Mouse (Mus musculus) lung, postnatal 36 days (tissue): ENCODE data around the gene Dnajb1.

ENCODE experiments used
- DNase-seq: peaks from one replicate; pipeline ENCODE4 v3.0.0; 2022; ENCODE audit warnings: mixed read lengths

Dnajb1 gene

GRCm38 (mm10) chr8:83578131-83579055, 29.6 kb upstream of the Dnajb1 start:
- DNase-seq, result no peak

- DNase-seq, result no peak
Measured at GRCm38 (mm10) chr8:83579676-83580075, 28.3 kb upstream of the Dnajb1 start.

GRCm38 (mm10) chr8:83580826-83581225, 27.2 kb upstream of the Dnajb1 start:
- no peak for DNase-seq

GRCm38 (mm10) chr8:83582226-83582625, 25.8 kb upstream of the Dnajb1 start:
- no peak for DNase-seq

- DNase-seq, result no peak
Measured at GRCm38 (mm10) chr8:83583236-83583635, 24.8 kb upstream of the Dnajb1 start.

- DNase-seq, result no peak
Measured at GRCm38 (mm10) chr8:83584771-83585170, 23.2 kb upstream of the Dnajb1 start.

- DNase-seq, result no peak
Measured at GRCm38 (mm10) chr8:83585333-83585732, 22.7 kb upstream of the Dnajb1 start.

- no peak for DNase-seq
Measured at GRCm38 (mm10) chr8:83587644-83588043, 20.3 kb upstream of the Dnajb1 start.

GRCm38 (mm10) chr8:83588886-83589285, 19.1 kb upstream of the Dnajb1 start:
- no peak for DNase-seq

GRCm38 (mm10) chr8:83590488-83591023, 17.4 kb upstream of the Dnajb1 start:
- no peak for DNase-seq

- DNase-seq, result no peak
Measured at GRCm38 (mm10) chr8:83592682-83593081, 15.3 kb upstream of the Dnajb1 start.

GRCm38 (mm10) chr8:83593325-83594166, 14.4 kb upstream of the Dnajb1 start:
- no peak for DNase-seq

GRCm38 (mm10) chr8:83594167-83595049, 13.6 kb upstream of the Dnajb1 start:
- peak; percentile 99 for DNase-seq

GRCm38 (mm10) chr8:83595050-83595345, 13.0 kb upstream of the Dnajb1 start:
- DNase-seq, result peak; percentile 35

- peak; percentile 57 for DNase-seq
Measured at GRCm38 (mm10) chr8:83596369-83596768, 11.6 kb upstream of the Dnajb1 start.

GRCm38 (mm10) chr8:83598146-83598545, 9.8 kb upstream of the Dnajb1 start:
- no peak for DNase-seq

- DNase-seq, result no peak
Measured at GRCm38 (mm10) chr8:83599814-83600213, 8.2 kb upstream of the Dnajb1 start.

GRCm38 (mm10) chr8:83602650-83603029, 5.4 kb upstream of the Dnajb1 start:
- no peak for DNase-seq

- peak; percentile 90 for DNase-seq
Measured at GRCm38 (mm10) chr8:83608398-83608829, 421 bp downstream of the Dnajb1 start.

GRCm38 (mm10) chr8:83609086-83609485, 1.1 kb downstream of the Dnajb1 start:
- DNase-seq, result no peak

GRCm38 (mm10) chr8:83609547-83610180, 1.7 kb downstream of the Dnajb1 start:
- DNase-seq, result no peak

- DNase-seq, result no peak
Measured at GRCm38 (mm10) chr8:83611921-83612320, 3.9 kb downstream of the Dnajb1 start.
